Mouse (Mus musculus) forebrain, embryonic 16.5 days (tissue): Measurements from ENCODE around the gene Adam30. TPM values are rescaled to one million over a fixed set of nuclear protein-coding genes. Genes with fewer than 3 reads are reported as not detected.
"Not testable (repeated sequence)": the region's sequence is repeated elsewhere in the genome, so short reads cannot be mapped to it uniquely, and the experiment has no call there.

ENCODE experiments used
- ATAC-seq: fragments of 200-750 bp; cut with Nextera tagmentation; 2 replicates; pipeline ENCODE4 v1.8.0; 2017; ENCODE audit warnings: mild to moderate bottlenecking, moderate library complexity
- H3K27ac ChIP-seq: fragments of 300-500 bp; sonication (generic); 2 replicates; pipeline ENCODE4 v1.5.1; 2014; ENCODE audit warnings: low read length, control low read depth
- H3K27me3 ChIP-seq: fragments of 300-500 bp; sonication (generic); replicated peaks from 2 replicates; pipeline ENCODE4 v1.6.1; 2014; ENCODE audit warnings: low read length; ENCODE audit not compliant: control insufficient read depth, insufficient read depth
- H3K36me3 ChIP-seq: fragments of 300-500 bp; sonication (generic); 2 replicates; pipeline ENCODE4 v1.6.1; 2014; ENCODE audit not compliant: control insufficient read depth, insufficient read depth
- H3K4me1 ChIP-seq: fragments of 300-500 bp; sonication (generic); replicated peaks from 2 replicates; pipeline ENCODE4 v1.6.1; 2014; ENCODE audit warnings: low read length; ENCODE audit not compliant: control insufficient read depth, insufficient read depth
- H3K4me2 ChIP-seq: fragments of 300-500 bp; sonication (generic); 2 replicates; pipeline ENCODE4 v1.6.1; 2014; ENCODE audit warnings: mild to moderate bottlenecking, low read length, control low read depth
- H3K4me3 ChIP-seq: fragments of 300-500 bp; sonication (generic); replicated peaks from 2 replicates; pipeline ENCODE4 v1.5.1; 2014; ENCODE audit warnings: mild to moderate bottlenecking, low read length, control low read depth
- H3K9ac ChIP-seq: fragments of 300-500 bp; sonication (generic); replicated peaks from 2 replicates; pipeline ENCODE4 v1.6.1; 2014; ENCODE audit warnings: low read depth, low read length, control low read depth
- H3K9me3 ChIP-seq: fragments of 300-500 bp; sonication (generic); 2 replicates; pipeline ENCODE4 v1.6.1; 2016; ENCODE audit warnings: low read length; ENCODE audit not compliant: control insufficient read depth
- WGBS: fragments of 180-500 bp; shearing (Covaris S2); extraction: QIAGEN DNeasy Blood & Tissue Kit; methylation state at CpG from one replicate; pipeline ENCODE4 v1.1.7; 2014; 5-methylcytosine and 5-hydroxymethylcytosine counted together
- polyA plus RNA-seq: library from polyadenylated mRNA; unstranded; fragments of >200 nt; fragmentation: Nextera tagmentation; extraction: Ambion mirVana; gene quantifications from 2 replicates; pipeline ENCODE4 v1.2.1, GENCODE M21; 2015

Gene Adam30
- polyA plus RNA-seq = not detected in 2 replicates

DNA sequence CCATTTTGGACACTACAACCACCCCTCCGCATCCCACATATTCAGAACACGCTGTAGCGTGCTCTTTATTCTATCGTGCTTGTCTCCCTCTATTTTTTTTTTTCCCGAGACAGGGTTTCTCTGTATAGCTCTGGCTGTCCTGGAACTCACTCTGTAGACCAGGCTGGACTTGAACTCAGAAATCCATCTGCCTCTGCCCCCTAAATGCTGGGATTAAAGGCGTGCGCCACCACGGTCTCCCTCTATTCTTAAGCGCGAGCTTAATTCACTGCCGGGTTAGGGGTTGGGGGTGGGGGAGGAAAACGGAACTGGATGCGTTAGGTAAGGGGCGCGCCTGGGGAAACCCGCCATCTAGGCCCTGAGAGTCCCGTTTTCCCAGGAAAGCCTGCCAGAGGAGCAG is at the start of gene Adam30:
TSS of gene Adam30 (plus strand) at position 301 of the 400 bp plus-strand sequence.
- WGBS = 88% methylated on average over 17 of the region's 17 CpGs
- no peaks in the 10 kb centered on the region for H3K36me3 ChIP-seq

DNA sequence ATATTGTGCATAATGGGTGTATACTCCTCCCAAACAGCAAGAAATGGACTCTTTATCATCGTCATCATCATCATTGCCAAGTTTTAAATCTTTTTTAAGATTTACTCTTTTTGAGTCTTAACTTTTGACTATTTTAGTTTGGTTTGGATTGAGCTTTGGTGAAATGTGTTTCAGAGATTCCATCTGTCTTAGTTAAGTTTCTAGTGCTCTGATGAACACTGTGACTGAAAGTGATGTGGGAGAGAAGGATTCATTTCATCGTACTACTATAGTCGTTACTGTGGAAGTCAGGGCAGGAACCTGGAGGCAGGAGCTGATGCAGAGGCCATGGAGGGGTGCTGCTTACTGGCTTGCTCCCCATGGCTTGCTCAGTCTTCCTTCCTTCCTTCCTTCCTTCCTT is 42.2 kb upstream of the Adam30 start:
- ATAC-seq = no peak
- Histone ChIP-seq H3K4me2 (no peak overlapping the region), H3K9me3 (no peaks in the 10 kb centered on the region), H3K27ac (no peak overlapping the region), H3K4me1 (no peaks in the 10 kb centered on the region), H3K27me3 (no peaks in the 10 kb centered on the region), H3K9ac (no peak overlapping the region), H3K4me3 (no peak overlapping the region), H3K36me3 (peaks cover 4% of the 10 kb centered on the region; the same call in 1 of the 2 replicates)
- WGBS = 87% methylated on average over 3 of the region's 3 CpGs

More for the DNA sequence above, at the start of gene Adam30:
- Histone ChIP-seq H3K4me3 (no peak within 1 kb of the TSS), H3K27me3 (no peaks in the 10 kb centered on the region), H3K4me2 (no peak within 1 kb of the TSS), H3K9ac (no peak within 1 kb of the TSS), H3K4me1 (no peaks in the 10 kb centered on the region), H3K9me3 (no peaks in the 10 kb centered on the region), H3K27ac (no peak within 1 kb of the TSS)
- no peak for ATAC-seq

DNA sequence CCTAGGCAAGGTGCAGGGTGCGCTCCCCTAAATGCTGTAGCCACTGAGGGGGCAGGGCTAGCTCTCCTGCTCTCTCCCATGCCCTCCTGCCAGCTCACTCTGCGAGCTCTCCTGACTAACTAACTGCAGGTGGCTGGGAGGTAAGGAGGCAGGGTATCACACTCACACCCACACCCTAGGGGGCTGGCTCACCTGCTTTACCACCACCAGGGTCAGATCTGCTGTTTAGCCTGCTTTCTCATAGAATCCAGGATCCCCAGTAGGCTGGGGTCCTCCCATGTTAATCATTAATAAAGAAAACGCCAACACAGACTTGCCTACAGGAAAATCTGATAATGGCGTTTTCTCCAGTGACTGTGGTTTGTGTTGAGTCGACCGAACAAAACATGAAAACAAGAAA is 41.1 kb upstream of the Adam30 start:
- Histone ChIP-seq H3K9ac (no peak overlapping the region), H3K4me1 (no peaks in the 10 kb centered on the region), H3K27ac (no peak overlapping the region), H3K4me2 (no peak overlapping the region), H3K9me3 (no peaks in the 10 kb centered on the region), H3K4me3 (no peak overlapping the region), H3K27me3 (no peaks in the 10 kb centered on the region), H3K36me3 (peaks cover 6% of the 10 kb centered on the region; the same call in 1 of the 2 replicates)
- ATAC-seq = no peak
- 91% methylated on average over 6 of the region's 6 CpGs for WGBS

DNA sequence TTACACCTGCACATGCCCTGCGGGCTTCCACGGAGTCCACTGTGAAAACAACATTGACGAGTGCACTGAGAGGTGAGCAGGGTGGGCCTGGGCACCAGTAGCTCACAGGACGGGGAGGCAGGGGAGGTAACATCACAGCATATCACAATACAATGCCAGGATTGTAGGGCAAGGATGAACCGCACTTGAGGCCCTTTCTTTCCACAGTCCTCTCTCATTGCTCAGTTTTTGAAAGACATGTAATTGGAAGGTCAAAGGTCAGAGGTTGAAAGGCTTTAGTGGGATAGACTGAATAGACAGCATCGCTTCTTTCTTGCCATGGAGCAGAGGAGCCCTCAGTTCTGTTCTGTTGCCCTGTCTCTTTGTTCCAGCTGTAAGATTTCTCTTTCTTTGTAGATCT is 39.5 kb upstream of the Adam30 start:
- Histone ChIP-seq H3K9me3 (no peaks in the 10 kb centered on the region), H3K4me1 (no peaks in the 10 kb centered on the region), H3K36me3 (peaks cover 6% of the 10 kb centered on the region; the same call in 1 of the 2 replicates), H3K4me2 (no peak overlapping the region), H3K9ac (no peak overlapping the region), H3K27ac (no peak overlapping the region), H3K27me3 (no peaks in the 10 kb centered on the region), H3K4me3 (no peak overlapping the region)
- ATAC-seq = no peak
- 50% methylated on average over 6 of the region's 6 CpGs for WGBS

DNA sequence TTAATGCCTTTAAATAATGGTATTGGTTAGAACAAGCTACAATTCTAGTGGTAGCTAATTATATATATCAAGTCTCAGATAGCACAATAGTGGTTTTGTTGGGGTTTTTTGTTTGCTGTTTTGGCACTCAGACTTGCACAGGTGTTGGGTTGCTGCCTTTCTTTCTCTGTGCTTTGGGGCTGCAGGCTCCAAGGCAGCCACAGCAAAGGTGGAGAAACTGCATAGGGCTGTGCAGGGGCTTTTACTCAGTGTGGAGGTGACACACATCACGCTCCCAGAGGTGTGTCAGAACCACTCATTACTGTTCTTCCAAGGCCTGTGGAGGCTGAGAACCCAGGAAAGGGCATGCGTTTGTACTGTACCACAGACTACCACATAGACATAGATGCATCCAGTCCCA is 32.7 kb upstream of the Adam30 start:
- 0 out of 2 replicates have a peak, but pooled peaks cover 2% of the 10 kb centered on the region for H3K36me3 ChIP-seq
- H3K27me3 ChIP-seq = no peaks in the 10 kb centered on the region
- 88% methylated on average over 2 of the region's 2 CpGs for WGBS
- no peak overlapping the region for H3K4me2 ChIP-seq
- no peaks in the 10 kb centered on the region for H3K9me3 ChIP-seq
- no peak for ATAC-seq
- no peak overlapping the region for H3K4me3 ChIP-seq
- no peak overlapping the region for H3K27ac ChIP-seq
- no peaks in the 10 kb centered on the region for H3K4me1 ChIP-seq
- H3K9ac ChIP-seq = no peak overlapping the region

DNA sequence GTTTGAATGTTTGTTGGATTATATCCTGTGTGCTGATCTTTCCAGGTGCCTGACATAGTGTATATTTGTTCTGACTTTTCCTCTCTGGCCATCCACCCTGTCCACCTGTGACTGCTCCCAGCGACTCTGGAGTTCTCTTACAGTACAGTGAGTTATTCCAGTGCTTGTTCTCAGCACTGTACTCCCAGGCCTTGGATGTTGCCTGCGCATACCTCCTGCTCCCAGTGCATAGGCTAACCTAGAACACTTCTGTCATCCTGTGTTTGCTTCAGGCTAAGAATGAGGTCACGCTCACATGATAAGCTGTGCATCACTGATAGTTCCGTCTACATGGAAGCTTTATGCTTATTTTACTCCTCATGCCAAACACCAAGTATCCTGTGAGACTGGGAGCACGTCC is 31.7 kb upstream of the Adam30 start:
- Histone ChIP-seq H3K36me3 (0 out of 2 replicates have a peak, but pooled peaks cover 2% of the 10 kb centered on the region), H3K4me2 (no peak overlapping the region), H3K4me1 (no peaks in the 10 kb centered on the region), H3K27me3 (no peaks in the 10 kb centered on the region), H3K27ac (no peak overlapping the region), H3K9me3 (no peaks in the 10 kb centered on the region), H3K4me3 (no peak overlapping the region), H3K9ac (no peak overlapping the region)
- no peak for ATAC-seq
- 94% methylated on average over 5 of the region's 5 CpGs for WGBS

DNA sequence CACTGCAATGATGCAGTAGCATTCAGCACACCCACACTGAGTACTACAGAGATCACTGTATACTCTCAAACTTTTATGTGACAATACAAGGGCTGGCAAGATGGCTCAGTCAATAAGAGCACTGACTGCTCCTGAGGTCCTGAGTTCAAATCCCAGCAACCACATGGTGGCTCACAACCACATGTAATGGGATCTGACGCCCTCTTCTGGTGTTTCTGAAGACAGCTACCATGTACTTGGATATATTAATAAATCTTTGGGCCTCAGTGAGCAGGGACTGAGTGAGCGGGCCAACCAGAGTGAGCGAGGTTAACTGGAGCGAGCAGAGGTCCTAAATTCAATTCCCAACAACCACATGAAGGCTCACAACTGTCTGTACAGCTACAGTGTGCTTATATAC is 28.3 kb upstream of the Adam30 start:
- not testable (repeated sequence) for H3K4me2 ChIP-seq, ATAC-seq
- 94% methylated on average over 4 of the region's 4 CpGs for WGBS

DNA sequence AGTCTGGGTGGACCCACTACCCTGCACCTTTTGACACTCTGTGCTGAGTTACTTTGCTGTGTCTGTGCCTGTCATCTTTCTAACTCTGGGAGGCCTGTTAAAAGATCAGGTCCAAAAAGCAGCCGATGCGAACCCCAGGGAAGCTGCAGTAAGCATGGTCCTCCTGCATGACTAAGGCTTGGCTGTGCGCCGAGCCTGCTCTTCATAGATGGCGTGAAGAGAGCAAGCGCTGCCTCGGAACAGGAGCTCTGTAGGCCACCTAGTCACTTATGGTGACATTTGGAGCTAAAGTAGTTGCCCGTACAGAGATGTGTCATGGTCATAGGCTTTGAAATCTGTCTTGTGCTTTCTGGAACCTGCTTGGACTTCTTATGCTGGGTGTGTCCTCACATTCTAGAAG is 27.8 kb upstream of the Adam30 start:
- Histone ChIP-seq H3K9me3 (no peaks in the 10 kb centered on the region), H3K4me1 (no peaks in the 10 kb centered on the region), H3K27ac (no peak overlapping the region), H3K36me3 (peaks cover 3% of the 10 kb centered on the region; the same call in 1 of the 2 replicates), H3K27me3 (no peaks in the 10 kb centered on the region), H3K4me3 (no peak overlapping the region), H3K4me2 (no peak overlapping the region), H3K9ac (no peak overlapping the region)
- no peak for ATAC-seq
- WGBS = 97% methylated on average over 8 of the region's 8 CpGs

More for the DNA sequence above, 28.3 kb upstream of the Adam30 start:
- not testable (repeated sequence) for H3K9ac ChIP-seq, H3K27ac ChIP-seq, H3K4me1 ChIP-seq, H3K9me3 ChIP-seq, H3K4me3 ChIP-seq, H3K27me3 ChIP-seq, H3K36me3 ChIP-seq

DNA sequence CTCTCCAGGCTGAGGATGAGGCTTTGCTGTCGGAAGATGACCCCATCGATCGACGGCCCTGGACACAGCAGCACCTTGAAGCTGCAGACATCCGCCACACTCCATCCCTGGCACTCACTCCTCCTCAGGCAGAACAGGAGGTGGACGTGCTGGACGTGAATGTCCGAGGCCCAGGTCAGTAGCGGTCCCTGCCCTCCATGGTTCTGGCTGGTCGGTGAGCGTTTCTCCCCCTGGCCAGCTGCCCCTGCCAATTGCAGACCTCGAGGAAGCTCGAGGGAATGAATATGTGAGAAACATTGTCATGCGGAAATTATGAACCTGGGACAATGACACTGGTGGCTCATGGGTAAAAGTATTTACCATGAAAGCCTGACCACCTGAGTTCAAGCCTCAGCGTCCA is 19.0 kb upstream of the Adam30 start:
- ATAC-seq = no peak
- H3K4me3 ChIP-seq = no peak overlapping the region
- H3K27me3 ChIP-seq = no peaks in the 10 kb centered on the region
- H3K27ac ChIP-seq = no peak overlapping the region
- WGBS = 94% methylated on average over 15 of the region's 15 CpGs
- H3K9me3 ChIP-seq = no peaks in the 10 kb centered on the region
- H3K4me2 ChIP-seq = no peak overlapping the region
- H3K4me1 ChIP-seq = no peaks in the 10 kb centered on the region
- H3K9ac ChIP-seq = no peak overlapping the region
- H3K36me3 ChIP-seq = peaks cover 13% of the 10 kb centered on the region; the same call in 1 of the 2 replicates

DNA sequence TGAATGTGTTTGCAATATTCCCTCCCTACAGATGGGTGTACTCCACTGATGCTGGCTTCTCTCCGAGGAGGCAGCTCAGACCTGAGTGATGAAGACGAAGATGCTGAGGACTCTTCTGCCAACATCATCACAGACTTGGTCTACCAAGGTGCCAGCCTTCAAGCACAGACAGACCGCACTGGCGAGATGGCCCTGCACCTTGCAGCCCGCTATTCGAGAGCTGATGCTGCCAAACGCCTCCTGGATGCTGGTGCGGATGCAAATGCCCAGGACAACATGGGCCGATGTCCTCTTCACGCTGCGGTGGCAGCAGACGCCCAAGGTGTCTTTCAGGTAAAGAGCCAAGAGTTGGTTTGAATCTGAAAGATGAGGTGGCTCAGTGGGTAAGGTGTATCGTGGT is 17.6 kb upstream of the Adam30 start:
- 96% methylated on average over 13 of the region's 13 CpGs for whole genome bisulfite sequencing
- H3K36me3 ChIP-seq = peaks cover 14% of the 10 kb centered on the region; the same call in 1 of the 2 replicates

More for the DNA sequence above, 17.6 kb upstream of the Adam30 start:
- Histone ChIP-seq H3K4me1 (no peaks in the 10 kb centered on the region), H3K9me3 (no peaks in the 10 kb centered on the region), H3K9ac (no peak overlapping the region), H3K4me2 (no peak overlapping the region), H3K4me3 (no peak overlapping the region), H3K27ac (no peak overlapping the region), H3K27me3 (no peaks in the 10 kb centered on the region)
- no peak for ATAC-seq
